ENCODE assay signal across 15 mouse cellular contexts in the genomic region with DNA sequence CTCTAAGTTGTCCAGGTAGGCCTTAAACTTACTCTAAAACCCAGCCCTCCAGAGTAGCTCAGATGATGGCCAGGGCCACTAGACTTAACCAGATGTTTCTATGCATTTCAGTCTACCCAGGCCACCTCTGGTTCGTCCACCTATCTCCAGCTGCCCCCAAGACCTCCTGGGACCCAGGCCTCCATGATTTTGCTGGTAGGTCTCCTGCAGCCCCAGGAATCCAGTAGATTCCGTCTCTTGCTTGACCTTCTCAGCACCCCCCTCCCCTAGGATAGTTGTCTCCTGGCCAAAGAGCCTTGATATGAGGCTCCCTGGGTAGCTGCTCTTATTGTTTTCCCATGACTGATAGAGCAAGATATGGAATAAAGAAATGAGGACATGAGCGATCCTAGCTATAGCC. TPM values are rescaled to one million over a fixed set of nuclear protein-coding genes. Genes with fewer than 3 reads are reported as not detected.
DNase-seq lines count a peak whose midpoint lies in the region; ATAC-seq lines count a peak whose summit lies in the region.
"Had no signal": no experiment of that assay in that cellular context is flagged by ENCODE, and none has a peak within 500 bp of the region (broad histone marks: within the 10 kb centered on the region; RNA-seq: fewer than 3 reads in every experiment).

No protein-coding gene starts in this region.

- H3K4me3 ChIP-seq in kidney, embryonic 14.5 days (ENCODE audit: low read length): no peak overlapping the region
- H3K4me3 ChIP-seq in kidney, embryonic 16.5 days (ENCODE audit: low read length): no peak overlapping the region
- H3K4me3 ChIP-seq in neural tube, embryonic 12.5 days: no peak overlapping the region
- H3K4me3 ChIP-seq in midbrain, embryonic 16.5 days (ENCODE audit: low read depth, low read length): no peak overlapping the region

- H3K4me1 ChIP-seq in kidney, embryonic 14.5 days (ENCODE audit: control insufficient read depth, insufficient read depth, low read length): peaks cover 5% of the 10 kb centered on the region; the same call in 1 of the 2 replicates
- H3K4me1 ChIP-seq in kidney, embryonic 16.5 days (ENCODE audit: insufficient read depth, low read length): peaks cover 7% of the 10 kb centered on the region
- peaks cover 3% of the 10 kb centered on the region; the same call in 1 of the 2 replicates for H3K4me1 ChIP-seq in neural tube, embryonic 12.5 days
- H3K4me1 ChIP-seq in midbrain, embryonic 16.5 days (ENCODE audit: control insufficient read depth, insufficient read depth, low read length): peaks cover 6% of the 10 kb centered on the region; the same call in 1 of the 2 replicates

- no peaks in the 10 kb centered on the region for H3K36me3 ChIP-seq in kidney, embryonic 14.5 days (ENCODE audit: control insufficient read depth, insufficient read depth, low read length)
- H3K36me3 ChIP-seq in kidney, embryonic 16.5 days (ENCODE audit: insufficient read depth, low read length): no peaks in the 10 kb centered on the region
- H3K36me3 ChIP-seq in neural tube, embryonic 12.5 days: no peaks in the 10 kb centered on the region
- H3K36me3 ChIP-seq in midbrain, embryonic 16.5 days (ENCODE audit: control insufficient read depth, insufficient read depth, low read length): no peaks in the 10 kb centered on the region

- no peak overlapping the region for H3K27ac ChIP-seq in kidney, embryonic 14.5 days (ENCODE audit: low read depth, low read length)
- no peak overlapping the region for H3K27ac ChIP-seq in kidney, embryonic 16.5 days (ENCODE audit: low read length)
- H3K27ac ChIP-seq in neural tube, embryonic 12.5 days: no peak overlapping the region
- H3K27ac ChIP-seq in midbrain, embryonic 16.5 days (ENCODE audit: low read length): no peak overlapping the region

- no peak overlapping the region for H3K9ac ChIP-seq in kidney, embryonic 14.5 days (ENCODE audit: low read depth, low read length)
- H3K9ac ChIP-seq in kidney, embryonic 16.5 days (replicated peaks; ENCODE audit: low read length): no peak overlapping the region
- no peak overlapping the region for H3K9ac ChIP-seq in neural tube, embryonic 12.5 days
- no peak overlapping the region for H3K9ac ChIP-seq in midbrain, embryonic 16.5 days (ENCODE audit: low read depth, low read length)

- no peak overlapping the region for H3K4me2 ChIP-seq in kidney, embryonic 14.5 days (replicated peaks; ENCODE audit: low read depth, low read length)
- H3K4me2 ChIP-seq in kidney, embryonic 16.5 days (replicated peaks; ENCODE audit: low read depth, low read length): no peak overlapping the region
- H3K4me2 ChIP-seq in neural tube, embryonic 12.5 days (replicated peaks): peak overlapping the region; percentile 80
- H3K4me2 ChIP-seq in midbrain, embryonic 16.5 days (ENCODE audit: low read length): no peak overlapping the region

- 75% methylated on average over 3 of the region's 3 CpGs for WGBS in kidney, embryonic 14.5 days
- WGBS in kidney, embryonic 16.5 days: 79% methylated on average over 3 of the region's 3 CpGs
- WGBS in neural tube, embryonic 12.5 days: 76% methylated on average over 3 of the region's 3 CpGs
- 88% methylated on average over 3 of the region's 3 CpGs for WGBS in midbrain, embryonic 16.5 days

- H3K27me3 ChIP-seq in kidney, embryonic 14.5 days (ENCODE audit: control insufficient read depth, insufficient read depth, low read length): no peaks in the 10 kb centered on the region
- no peaks in the 10 kb centered on the region for H3K27me3 ChIP-seq in kidney, embryonic 16.5 days (ENCODE audit: insufficient read depth, low read length)
- H3K27me3 ChIP-seq in neural tube, embryonic 12.5 days (replicated peaks): no peaks in the 10 kb centered on the region
- H3K27me3 ChIP-seq in midbrain, embryonic 16.5 days (ENCODE audit: control insufficient read depth, insufficient read depth, low read depth, low read length): no peaks in the 10 kb centered on the region

- DNase-seq in cerebellum, adult 9-10 months: peak; percentile 51
- no peak for DNase-seq in neural tube, embryonic 10.5 days (ENCODE audit: extremely low spot score, low spot score)
- no peak for DNase-seq in urinary bladder, postnatal 4 days (ENCODE audit: low spot score in 2 of 2)
- DNase-seq: gastrocnemius, postnatal 10 days; kidney, adult 8-10 months; layer of hippocampus, postnatal 36 days; lung, adult 2 months; right cerebral cortex, postnatal 25 days; spleen, adult 18-20 months had no signal

- no peaks in the 10 kb centered on the region for H3K9me3 ChIP-seq in kidney, embryonic 14.5 days (ENCODE audit: control insufficient read depth, low read length)
- H3K9me3 ChIP-seq in kidney, embryonic 16.5 days (ENCODE audit: low read length): no peaks in the 10 kb centered on the region
- no peaks in the 10 kb centered on the region for H3K9me3 ChIP-seq in neural tube, embryonic 12.5 days
- no peaks in the 10 kb centered on the region for H3K9me3 ChIP-seq in midbrain, embryonic 16.5 days (replicated peaks; ENCODE audit: control insufficient read depth, low read length, poor library complexity, severe bottlenecking)

- ATAC-seq in cerebellum, adult (ENCODE audit: insufficient number of reproducible peaks, low FRiP score, low TSS enrichment): no peak
- peak; percentile 2; the same call in 1 of the 2 replicates for ATAC-seq in kidney, embryonic 14.5 days (ENCODE audit: low FRiP score, low TSS enrichment)
- ATAC-seq in kidney, embryonic 16.5 days (ENCODE audit: low FRiP score, low TSS enrichment): no peak
- no peak for ATAC-seq in neural tube, embryonic 12.5 days (ENCODE audit: low FRiP score, low read depth)
- peak; percentile 23; the same call in 1 of the 2 replicates for ATAC-seq in midbrain, embryonic 16.5 days

RNA-seq across cellular contexts. Expression of a gene that starts 13.0 kb away (rescaled TPM):
- 4.7 and 5.1 TPM in 2 replicates for polyA plus RNA-seq in kidney, embryonic 14.5 days (2014; fragmentation: Nextera tagmentation; extraction: Ambion mirVana)
- polyA plus RNA-seq in kidney, embryonic 16.5 days (2015; fragmentation: Nextera tagmentation; extraction: Ambion mirVana): 4.4 and 5.3 TPM in 2 replicates
- 3.2 and 3.5 TPM in 2 replicates for polyA plus RNA-seq in neural tube, embryonic 12.5 days (2016; fragmentation: Nextera tagmentation; extraction: Ambion mirVana)
- 0.81 and 0.87 TPM in 2 replicates for polyA plus RNA-seq in midbrain, embryonic 16.5 days (2015; fragmentation: Nextera tagmentation; extraction: Ambion mirVana)

RNA-seq across cellular contexts. Expression of a gene that starts 13.0 kb away (rescaled TPM):
- 13.4 and 15.7 TPM in 2 replicates for polyA plus RNA-seq in kidney, embryonic 14.5 days (2014; fragmentation: Nextera tagmentation; extraction: Ambion mirVana)
- polyA plus RNA-seq in kidney, embryonic 16.5 days (2015; fragmentation: Nextera tagmentation; extraction: Ambion mirVana): 24.3 and 24.8 TPM in 2 replicates
- 19.4 and 20.1 TPM in 2 replicates for polyA plus RNA-seq in neural tube, embryonic 12.5 days (2016; fragmentation: Nextera tagmentation; extraction: Ambion mirVana)
- 10.5 and 13.9 TPM in 2 replicates for polyA plus RNA-seq in midbrain, embryonic 16.5 days (2015; fragmentation: Nextera tagmentation; extraction: Ambion mirVana)

RNA-seq across cellular contexts. Expression of a gene that starts 15.6 kb away (rescaled TPM):
- 12.8 and 13.5 TPM in 2 replicates for polyA plus RNA-seq in kidney, embryonic 14.5 days (2014; fragmentation: Nextera tagmentation; extraction: Ambion mirVana)
- polyA plus RNA-seq in kidney, embryonic 16.5 days (2015; fragmentation: Nextera tagmentation; extraction: Ambion mirVana): 13.5 and 15.5 TPM in 2 replicates
- 0.26 and 0.43 TPM in 2 replicates for polyA plus RNA-seq in neural tube, embryonic 12.5 days (2016; fragmentation: Nextera tagmentation; extraction: Ambion mirVana)
- 0.21 TPM in 1 of 2 replicates, not detected in the other for polyA plus RNA-seq in midbrain, embryonic 16.5 days (2015; fragmentation: Nextera tagmentation; extraction: Ambion mirVana)
- polyA plus RNA-seq: liver, adult 2 months had no signal

RNA-seq across cellular contexts. Expression of a gene that starts 28.9 kb away (rescaled TPM):
- polyA plus RNA-seq in kidney, embryonic 14.5 days (2014; fragmentation: Nextera tagmentation; extraction: Ambion mirVana): 141 and 190 TPM in 2 replicates
- 295 and 299 TPM in 2 replicates for polyA plus RNA-seq in kidney, embryonic 16.5 days (2015; fragmentation: Nextera tagmentation; extraction: Ambion mirVana)
- polyA plus RNA-seq in neural tube, embryonic 12.5 days (2016; fragmentation: Nextera tagmentation; extraction: Ambion mirVana): 118 and 119 TPM in 2 replicates
- 107 and 119 TPM in 2 replicates for polyA plus RNA-seq in midbrain, embryonic 16.5 days (2015; fragmentation: Nextera tagmentation; extraction: Ambion mirVana)

RNA-seq across cellular contexts. Expression of a gene that starts 30.9 kb away (rescaled TPM):
- 61.1 and 73.7 TPM in 2 replicates for polyA plus RNA-seq in kidney, embryonic 14.5 days (2014; fragmentation: Nextera tagmentation; extraction: Ambion mirVana)
- 87.9 and 93.2 TPM in 2 replicates for polyA plus RNA-seq in kidney, embryonic 16.5 days (2015; fragmentation: Nextera tagmentation; extraction: Ambion mirVana)
- polyA plus RNA-seq in neural tube, embryonic 12.5 days (2016; fragmentation: Nextera tagmentation; extraction: Ambion mirVana): 25.7 and 29.2 TPM in 2 replicates
- polyA plus RNA-seq in midbrain, embryonic 16.5 days (2015; fragmentation: Nextera tagmentation; extraction: Ambion mirVana): 23.6 and 25.0 TPM in 2 replicates

Comparison
In these comparisons a context has a peak if more than half of its experiments do, and no peak if none do; other contexts are left out.
1. ATAC-seq: peak in kidney, embryonic 14.5 days (single experiment) and midbrain, embryonic 16.5 days (single experiment); none in cerebellum, adult (single experiment), kidney, embryonic 16.5 days (single experiment) and neural tube, embryonic 12.5 days (single experiment).